Mouse (Mus musculus) lung, postnatal 10 days (tissue): ENCODE data around the gene Cxcr5.

ENCODE experiments used
- DNase-seq: peaks from one replicate; pipeline ENCODE4 v3.0.0; 2021

Gene Cxcr5

GRCm38 (mm10) chr9:44508721-44509486, 52.8 kb downstream of the Cxcr5 start:
- DNase-seq, result peak; percentile 36

- DNase-seq, result no peak
These were observed 53.5 kb downstream of the Cxcr5 start for GRCm38 (mm10) chr9:44508124-44508619.

- no peak for DNase-seq
These were observed 54.3 kb downstream of the Cxcr5 start for GRCm38 (mm10) chr9:44507345-44507744.

GRCm38 (mm10) chr9:44506566-44506965, 55.1 kb downstream of the Cxcr5 start:
- DNase-seq, result no peak

GRCm38 (mm10) chr9:44505824-44506467, 55.7 kb downstream of the Cxcr5 start:
- DNase-seq, result peak; percentile 48

- no peak for DNase-seq
These were observed 56.5 kb downstream of the Cxcr5 start for GRCm38 (mm10) chr9:44504893-44505823.

- DNase-seq, result peak; percentile 89
These were observed 59.7 kb downstream of the Cxcr5 start for GRCm38 (mm10) chr9:44502006-44502405.

GRCm38 (mm10) chr9:44501206-44501879, 60.3 kb downstream of the Cxcr5 start:
- DNase-seq, result peak; percentile 34

- DNase-seq, result peak; percentile 10
These were observed 61.0 kb downstream of the Cxcr5 start for GRCm38 (mm10) chr9:44500638-44501175.

GRCm38 (mm10) chr9:44500163-44500533, 61.5 kb downstream of the Cxcr5 start:
- no peak for DNase-seq

GRCm38 (mm10) chr9:44499356-44500162, 62.1 kb downstream of the Cxcr5 start:
- peak; percentile 77 for DNase-seq

GRCm38 (mm10) chr9:44498421-44499355, 63.0 kb downstream of the Cxcr5 start:
- DNase-seq, result peak; percentile 93

GRCm38 (mm10) chr9:44497624-44498377, 63.9 kb downstream of the Cxcr5 start:
- DNase-seq, result peak; percentile 82

GRCm38 (mm10) chr9:44496803-44497461, 64.7 kb downstream of the Cxcr5 start:
- peak; percentile 35 for DNase-seq

- DNase-seq, result no peak
These were observed 65.8 kb downstream of the Cxcr5 start for GRCm38 (mm10) chr9:44495810-44496344.

GRCm38 (mm10) chr9:44494863-44495809, 66.5 kb downstream of the Cxcr5 start:
- peak; percentile 76 for DNase-seq

- peak; percentile 84 for DNase-seq
These were observed 67.3 kb downstream of the Cxcr5 start for GRCm38 (mm10) chr9:44494261-44494862.
